Mouse (Mus musculus) cerebellum, adult 9-10 months (tissue): ENCODE measurements around the gene Hist1h2bf.
"Not testable (repeated sequence)": the region's sequence is repeated elsewhere in the genome, so short reads cannot be mapped to it uniquely, and the experiment has no call there.

Source experiments
- DNase-seq: peaks from one replicate; pipeline ENCODE4 v3.0.0; 2022

Gene Hist1h2bf

DNA sequence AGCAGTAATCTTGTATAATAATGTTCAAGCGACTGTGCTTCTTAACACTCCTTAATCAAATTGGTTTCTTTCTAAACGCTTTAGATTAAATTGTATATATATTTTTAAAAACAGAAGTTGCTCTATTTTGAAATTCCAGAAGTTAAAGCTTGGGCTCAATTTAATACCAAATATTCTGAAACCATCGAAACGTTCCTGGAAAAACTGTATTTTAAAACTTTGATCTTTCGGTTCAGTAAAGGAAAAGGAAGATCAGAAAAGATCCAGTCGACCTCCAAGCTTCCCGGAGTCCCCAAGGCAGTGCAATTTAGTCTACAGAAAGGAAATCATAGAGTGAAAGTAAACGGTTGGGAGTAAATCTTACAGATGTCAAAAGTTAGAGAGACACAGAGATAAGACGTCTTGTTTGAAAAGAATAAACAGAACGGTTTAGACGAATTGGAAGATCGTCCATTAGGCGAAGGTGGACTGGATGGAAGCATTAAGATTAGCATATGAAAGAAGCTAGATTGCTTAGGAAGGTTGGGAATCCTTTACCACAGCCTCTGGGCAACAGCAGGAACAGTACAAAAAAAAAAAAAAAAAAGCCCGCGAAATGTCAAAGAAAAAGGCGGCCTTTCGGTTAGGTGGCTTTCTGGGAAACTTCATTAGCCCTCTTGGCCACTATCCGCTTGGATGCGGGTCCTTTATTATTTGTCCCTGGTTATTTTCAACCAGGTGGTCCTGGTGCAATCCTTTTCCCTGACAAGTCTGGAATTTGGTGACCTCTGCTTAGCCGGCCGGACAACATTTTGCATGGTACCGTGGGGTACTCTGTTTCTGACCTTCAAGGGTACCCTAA lies 12.3 kb upstream of the Hist1h2bf start:
- no peak for DNase-seq

DNA sequence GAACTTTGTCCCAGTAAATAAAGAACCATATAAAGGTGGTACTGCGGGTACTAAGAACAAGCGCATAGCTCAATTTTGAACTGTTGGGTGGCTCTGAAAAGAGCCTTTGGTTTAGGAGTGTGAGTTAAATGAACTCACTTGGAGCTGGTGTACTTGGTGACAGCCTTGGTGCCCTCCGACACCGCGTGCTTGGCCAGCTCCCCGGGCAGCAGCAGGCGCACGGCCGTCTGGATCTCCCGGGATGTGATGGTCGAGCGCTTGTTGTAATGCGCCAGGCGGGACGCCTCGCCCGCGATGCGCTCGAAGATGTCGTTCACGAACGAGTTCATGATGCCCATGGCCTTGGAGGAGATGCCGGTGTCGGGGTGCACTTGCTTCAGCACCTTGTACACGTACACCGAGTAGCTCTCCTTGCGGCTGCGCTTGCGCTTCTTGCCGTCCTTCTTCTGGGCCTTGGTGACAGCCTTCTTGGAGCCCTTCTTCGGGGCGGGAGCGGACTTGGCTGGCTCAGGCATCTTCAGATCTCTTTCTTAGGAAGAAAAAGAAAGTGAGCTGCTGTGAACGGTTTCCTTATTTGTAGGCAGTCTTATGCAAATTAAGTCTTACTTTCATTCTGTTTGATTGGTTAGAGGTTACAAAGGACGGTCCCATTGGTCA lies 11.6 kb upstream of the Hist1h2bf start:
- peak; percentile 87 for DNase-seq

DNA sequence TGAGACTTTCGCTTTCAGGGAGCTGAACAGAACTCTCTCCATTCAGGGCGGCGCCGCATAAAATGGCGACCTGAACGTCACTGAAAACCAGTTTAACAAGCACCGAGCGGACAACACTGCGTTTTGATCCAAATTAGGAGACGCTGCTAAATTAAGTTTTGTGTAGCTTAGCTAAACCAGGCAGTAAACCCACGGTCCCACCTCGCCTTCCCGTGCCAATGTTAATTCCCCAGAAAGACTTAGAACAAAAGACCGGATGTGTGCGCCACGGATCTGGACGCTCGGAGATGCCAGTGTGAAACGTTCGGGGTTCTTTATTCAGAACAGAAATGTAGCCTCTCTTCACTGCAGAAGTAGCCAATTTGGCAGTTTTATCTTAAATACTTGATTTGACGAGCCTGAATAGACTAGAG lies 11.0 kb upstream of the Hist1h2bf start:
- no peak for DNase-seq

DNA sequence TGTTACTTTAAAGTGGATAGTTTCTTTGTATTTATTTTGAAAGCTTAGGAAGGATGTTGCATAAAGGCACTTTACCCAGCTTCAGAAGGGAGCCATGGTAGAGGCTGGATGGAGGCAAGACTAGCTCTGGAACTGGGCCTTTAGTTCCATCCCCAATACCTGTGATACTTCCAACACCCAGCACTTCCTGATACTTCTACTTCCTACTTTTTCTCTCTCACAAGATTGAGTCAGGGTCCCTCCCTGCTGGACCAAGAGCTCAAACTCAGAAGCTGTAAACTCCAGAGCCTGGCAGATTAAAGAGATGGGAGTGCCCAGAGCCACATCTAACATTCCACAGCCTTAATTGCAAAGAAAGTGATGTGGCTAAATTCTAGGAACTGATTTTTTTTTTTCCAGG lies 10.3 kb upstream of the Hist1h2bf start:
- peak; percentile 12 for DNase-seq

DNA sequence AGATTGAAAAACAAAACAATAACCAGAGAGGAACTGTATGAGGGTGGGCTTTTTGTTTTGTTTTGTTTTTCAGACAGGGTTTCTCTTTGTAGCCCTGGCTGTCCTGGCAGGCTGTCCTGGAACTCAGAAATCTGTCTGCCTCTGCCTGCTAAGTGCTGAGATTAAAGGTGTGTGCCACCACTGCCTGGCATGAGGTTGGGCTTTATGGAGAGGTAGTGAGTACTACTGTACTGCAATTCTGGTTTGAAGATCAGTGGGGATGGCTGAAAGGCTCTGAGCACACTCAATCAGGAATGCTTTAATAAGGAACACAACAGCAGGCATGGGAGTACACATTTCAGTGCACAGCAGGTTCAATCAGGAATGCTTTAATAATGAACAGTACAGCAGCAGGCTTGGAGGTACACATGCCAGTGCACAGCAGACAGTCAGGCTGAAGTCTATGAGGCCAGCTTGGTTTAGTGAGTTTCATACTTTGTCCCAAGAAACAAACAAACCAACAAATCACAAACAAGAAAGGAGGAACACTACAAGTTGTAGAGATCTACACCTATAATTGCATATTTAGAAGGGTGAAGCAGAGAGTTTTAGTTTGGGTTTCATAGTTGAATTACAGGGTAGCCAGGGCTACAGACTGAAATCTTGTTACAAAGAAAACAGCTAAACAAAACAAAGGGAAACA lies 9.5 kb upstream of the Hist1h2bf start:
- DNase-seq = peak; percentile 9

DNA sequence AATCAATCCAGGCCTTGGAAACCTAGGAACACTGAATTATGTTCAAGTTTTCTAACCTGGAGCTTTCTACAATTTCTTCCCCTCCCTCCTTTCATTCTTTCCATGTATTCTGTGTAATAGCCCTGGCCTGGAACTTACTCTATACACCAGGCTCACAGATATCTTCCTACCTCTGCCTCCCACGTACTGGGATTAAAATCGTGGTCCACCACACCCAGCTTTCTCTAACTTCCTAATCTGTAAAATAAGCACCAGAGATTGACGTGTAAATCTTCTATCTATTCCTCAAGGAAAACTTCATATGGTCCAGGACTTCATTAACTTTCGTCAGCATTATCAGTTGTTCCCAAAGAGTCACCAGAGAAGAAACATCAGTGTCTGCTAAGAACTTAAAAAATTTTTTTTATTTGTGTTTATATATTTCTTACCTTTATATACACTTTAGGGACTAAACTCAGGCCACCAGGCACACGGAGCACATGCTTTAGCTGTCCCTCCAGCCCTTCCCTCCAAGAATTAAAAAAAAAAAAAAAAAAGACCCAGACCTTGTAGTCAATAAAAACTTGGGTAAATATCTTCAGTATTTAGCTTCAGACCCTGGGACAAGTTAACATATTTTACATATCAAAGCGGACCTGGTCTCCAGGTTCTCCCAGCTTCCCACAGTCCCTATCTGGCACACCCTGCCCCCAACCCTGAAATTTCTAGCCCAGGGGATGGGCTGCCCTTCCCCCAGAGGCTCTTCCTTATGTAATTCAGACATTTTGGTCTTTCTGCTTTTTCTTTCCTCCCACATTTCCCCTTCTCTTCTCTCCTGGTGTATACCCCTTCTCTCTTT lies 8.4 kb upstream of the Hist1h2bf start:
- DNase-seq = peak; percentile 40

DNA sequence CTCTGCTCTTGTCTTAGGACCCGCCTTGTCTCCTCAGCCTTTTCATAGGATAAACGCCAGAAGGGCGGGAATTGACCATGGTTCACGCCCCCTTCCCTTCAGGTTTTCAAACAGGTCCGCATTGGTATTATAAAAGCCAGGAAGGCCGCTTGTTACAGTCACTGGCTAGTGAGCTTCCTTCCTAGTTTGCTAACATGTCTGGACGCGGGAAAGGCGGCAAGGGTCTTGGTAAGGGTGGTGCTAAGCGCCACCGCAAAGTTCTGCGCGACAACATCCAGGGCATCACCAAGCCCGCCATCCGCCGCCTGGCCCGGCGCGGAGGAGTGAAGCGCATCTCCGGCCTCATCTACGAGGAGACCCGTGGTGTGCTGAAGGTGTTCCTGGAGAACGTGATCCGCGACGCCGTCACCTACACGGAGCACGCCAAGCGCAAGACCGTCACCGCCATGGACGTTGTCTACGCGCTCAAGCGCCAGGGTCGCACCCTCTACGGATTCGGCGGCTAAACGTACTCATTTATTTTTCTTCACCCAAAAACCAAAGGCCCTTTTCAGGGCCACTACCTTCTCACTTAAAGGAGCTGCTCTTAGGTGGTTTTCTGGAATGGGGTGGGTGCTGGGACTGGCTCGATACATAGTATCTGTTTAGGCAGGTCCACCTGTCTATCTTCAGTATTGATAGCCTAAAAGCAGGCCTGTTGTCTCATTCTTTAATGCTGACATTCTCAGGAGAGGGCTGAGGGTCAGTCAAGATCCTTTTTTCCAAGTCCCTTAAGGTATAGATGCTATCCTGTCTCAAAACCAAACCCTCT lies 7.6 kb upstream of the Hist1h2bf start, which contains the start of gene Hist1h4d:
TSS of gene Hist1h4d (plus strand) at position 191 of the 811 bp plus-strand sequence.
- peak; percentile 99 for DNase-seq

DNA sequence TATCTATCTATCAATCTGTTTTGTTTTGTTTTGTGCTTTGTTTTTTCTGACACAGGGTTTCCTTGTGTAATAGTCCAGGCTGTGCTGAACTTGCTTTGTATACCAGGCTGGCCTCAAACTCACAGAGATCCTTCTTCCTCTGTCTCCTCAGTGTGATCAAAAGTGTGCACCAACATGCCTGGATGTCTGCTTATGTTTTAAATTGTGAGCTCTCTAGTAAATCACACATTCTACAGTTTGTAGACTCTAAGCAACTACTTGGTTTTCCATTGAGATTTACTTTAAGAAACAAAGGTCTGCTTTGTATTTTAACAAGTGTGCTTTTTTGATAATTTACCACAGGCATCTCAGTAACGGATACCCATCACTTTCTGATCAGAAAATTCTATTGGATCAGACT lies 3.8 kb upstream of the Hist1h2bf start:
- no peak for DNase-seq

DNA sequence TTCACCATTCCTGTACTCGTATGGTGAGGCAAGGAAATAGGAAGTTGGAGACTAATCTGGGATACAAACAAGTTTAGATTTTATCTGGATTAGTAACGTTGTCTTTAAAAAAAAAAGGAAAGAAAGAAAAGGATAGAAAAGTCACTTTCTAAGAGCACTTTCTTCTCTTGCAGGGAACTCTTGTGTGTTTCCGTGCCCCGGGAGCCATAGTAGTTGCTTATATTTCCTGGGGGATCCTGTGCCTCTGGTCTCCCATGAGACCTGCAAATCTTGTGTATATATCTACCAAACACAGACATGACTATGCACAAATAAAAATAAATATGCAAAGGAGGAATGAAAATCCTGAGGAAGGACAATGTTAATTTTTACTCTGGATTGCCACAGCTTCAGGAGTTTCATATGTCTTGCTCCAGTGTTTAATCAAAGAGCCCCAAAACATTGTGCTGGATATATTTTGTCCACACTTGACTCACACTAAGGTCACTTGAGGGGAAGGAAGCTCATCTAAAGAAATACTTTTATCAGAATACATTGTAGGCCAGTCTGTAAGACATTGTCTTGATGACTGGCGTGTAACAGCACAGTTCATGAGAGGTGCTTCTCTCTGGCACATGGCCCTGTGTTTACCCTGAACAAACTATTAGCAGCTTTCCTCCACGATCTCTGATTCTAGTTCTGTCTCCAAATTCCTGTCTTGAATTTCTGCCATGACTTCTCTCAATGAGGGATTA lies 3.1 kb upstream of the Hist1h2bf start:
- no peak for DNase-seq

DNA sequence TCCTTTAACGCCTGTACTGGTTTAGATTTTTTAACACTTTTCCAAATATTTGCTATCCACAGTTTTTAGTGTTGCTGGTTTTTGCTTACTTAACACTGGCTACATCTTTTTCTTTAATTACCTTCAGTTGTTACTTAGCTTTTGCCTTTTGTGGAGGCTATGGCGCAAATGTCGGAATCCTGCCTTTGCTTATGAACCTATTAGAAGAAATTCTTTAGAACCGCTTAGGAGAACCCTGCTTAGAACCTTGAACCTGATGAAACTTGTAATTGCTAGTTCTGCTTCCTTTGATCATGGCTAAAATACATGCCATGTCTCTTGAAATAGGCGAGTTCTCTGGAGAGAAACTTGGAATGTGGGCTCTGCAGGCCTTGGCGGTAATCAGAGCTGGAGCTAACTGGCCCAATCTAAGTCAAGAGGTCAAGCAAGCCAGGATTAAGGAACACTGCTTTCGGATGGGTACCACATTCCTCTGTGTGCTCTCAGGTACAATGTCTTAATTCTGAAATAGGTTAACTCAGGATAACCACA lies 2.4 kb upstream of the Hist1h2bf start:
- no peak for DNase-seq

DNA sequence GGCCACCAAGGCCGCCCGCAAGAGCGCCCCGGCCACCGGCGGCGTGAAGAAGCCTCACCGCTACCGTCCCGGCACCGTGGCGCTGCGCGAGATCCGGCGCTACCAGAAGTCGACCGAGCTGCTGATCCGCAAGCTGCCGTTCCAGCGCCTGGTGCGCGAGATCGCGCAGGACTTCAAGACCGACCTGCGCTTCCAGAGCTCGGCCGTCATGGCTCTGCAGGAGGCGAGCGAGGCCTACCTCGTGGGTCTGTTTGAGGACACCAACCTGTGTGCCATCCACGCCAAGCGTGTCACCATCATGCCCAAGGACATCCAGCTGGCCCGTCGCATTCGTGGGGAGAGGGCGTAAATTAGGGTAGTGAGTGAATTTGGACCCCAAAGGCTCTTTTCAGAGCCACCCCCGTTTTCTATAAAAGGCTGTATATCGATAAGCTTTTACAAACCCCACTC lies 1.9 kb upstream of the Hist1h2bf start:
- DNase-seq = not testable (repeated sequence)

DNA sequence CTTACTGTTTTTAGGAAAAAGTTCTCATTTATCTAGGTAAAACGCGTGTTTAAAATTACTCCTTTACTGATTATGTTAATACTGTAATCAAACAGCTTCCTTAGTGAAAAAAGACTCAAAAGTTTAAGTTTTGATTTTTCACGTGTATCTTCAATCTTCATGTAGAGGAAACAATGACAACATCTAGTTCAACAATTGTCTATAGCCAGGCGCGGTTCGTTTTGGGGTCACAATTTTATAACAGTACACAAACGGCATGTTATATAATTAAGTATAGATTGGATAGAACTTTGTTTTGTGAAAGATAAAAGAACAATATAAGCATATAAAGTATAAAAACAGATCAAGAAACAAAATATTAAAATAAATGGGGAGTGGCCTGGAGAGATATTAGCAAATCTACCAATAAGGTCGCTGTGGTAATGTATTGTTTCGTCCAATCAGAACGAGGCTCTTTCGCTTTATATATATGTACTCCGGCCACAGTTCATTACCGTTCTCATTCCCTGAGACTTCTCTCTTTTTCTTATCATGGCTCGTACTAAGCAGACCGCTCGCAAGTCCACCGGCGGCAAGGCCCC lies 1.4 kb upstream of the Hist1h2bf start, which contains the start of gene Hist1h3d:
TSS of gene Hist1h3d (plus strand) at position 493 of the 581 bp plus-strand sequence.
- DNase-seq = peak; percentile 53

DNA sequence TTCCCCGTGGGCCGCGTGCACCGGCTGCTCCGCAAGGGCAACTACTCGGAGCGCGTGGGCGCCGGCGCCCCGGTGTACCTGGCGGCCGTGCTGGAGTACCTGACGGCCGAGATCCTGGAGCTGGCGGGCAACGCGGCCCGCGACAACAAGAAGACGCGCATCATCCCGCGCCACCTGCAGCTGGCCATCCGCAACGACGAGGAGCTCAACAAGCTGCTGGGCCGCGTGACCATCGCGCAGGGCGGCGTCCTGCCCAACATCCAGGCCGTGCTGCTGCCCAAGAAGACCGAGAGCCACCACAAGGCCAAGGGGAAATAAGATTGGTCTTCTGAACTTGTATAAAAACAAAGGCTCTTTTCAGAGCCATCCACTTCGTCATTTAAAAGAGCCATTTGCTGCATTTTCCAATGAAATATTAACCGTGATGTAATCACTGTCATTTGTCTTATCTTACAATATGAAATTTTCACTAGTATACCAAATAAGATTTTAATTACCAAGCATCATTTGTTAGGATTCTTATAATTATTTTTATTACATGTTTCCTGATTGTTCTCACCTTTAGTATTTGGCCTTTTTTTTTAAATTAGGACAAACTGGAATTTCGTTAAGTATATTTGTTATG lies 662 bp upstream of the Hist1h2bf start:
- DNase-seq = not testable (repeated sequence)

DNA sequence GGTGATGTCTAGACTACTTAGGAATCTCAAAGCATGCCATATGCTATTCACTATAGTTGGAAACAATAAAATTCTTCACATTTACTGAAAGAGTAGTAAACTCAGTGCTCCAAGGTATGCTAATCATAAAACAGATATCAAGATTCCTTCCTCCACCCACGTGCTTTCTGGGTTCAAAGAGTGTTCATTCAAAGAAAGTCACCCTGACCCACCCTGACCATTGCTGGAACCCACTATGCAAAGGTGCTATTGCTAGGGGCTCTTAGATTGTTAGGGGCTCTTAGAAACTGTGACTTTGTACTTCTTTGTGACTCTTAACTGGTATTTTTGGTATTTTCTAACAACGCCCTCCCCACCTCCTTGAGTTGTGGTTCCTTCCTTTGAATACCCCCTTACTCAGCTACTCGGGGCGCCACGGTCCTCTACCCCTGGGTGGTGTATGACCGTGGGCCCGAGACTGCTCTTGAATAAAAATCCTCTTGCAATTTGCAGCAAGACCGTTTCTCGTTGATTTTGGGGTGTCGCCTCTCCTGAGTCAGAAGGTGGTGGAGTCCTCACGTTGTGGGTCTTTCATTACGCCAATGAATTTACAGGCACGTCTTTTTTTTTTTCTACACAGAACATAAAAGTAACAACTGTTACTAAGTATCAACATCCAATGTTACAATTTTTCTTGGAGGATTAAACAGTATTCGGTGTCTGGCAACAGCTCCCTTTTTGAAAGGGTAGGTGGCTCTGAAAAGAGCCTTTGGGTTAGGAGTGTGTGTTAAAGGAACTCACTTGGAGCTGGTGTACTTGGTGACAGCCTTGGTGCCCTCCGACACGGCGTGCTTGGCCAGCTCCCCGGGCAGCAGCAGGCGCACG lies 730 bp downstream of the Hist1h2bf start:
- not testable (repeated sequence) for DNase-seq

DNA sequence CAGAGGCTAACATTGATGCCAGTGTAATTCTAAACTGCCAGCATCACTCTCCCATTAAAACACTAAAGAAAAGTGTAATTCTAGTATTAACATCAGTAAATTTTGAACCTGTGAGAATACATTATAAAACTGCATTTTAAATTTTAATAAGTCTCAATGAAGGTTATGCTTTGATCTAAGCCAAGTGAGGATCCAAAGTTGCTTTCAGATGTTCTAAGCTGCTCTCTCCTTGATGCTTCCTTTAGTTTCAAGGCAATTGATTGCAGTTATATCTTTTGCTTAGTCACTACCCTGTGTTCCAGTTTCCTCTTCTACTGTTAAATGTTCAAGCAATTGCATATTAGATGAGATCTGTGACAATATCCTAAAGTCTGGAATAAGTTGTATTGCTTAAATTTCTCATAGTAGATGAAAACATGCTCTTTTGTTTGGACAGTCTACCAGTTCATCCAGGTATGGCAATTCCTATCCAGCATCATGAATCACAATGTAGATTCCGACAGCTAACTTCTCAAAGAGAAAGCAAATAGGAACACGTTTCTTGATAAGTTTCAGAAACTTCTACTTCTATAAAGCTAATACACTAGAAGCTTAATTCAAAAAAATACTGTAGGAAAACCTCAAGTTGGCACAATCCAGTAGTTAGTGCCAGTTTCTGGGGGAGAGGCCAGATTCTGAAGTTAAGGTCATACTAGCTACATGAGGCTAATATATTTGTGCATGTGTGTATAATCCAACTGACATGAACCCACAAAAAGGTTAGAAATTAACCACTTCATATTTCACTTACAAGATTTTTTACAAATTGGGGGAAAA lies 1.6 kb downstream of the Hist1h2bf start:
- DNase-seq = no peak

DNA sequence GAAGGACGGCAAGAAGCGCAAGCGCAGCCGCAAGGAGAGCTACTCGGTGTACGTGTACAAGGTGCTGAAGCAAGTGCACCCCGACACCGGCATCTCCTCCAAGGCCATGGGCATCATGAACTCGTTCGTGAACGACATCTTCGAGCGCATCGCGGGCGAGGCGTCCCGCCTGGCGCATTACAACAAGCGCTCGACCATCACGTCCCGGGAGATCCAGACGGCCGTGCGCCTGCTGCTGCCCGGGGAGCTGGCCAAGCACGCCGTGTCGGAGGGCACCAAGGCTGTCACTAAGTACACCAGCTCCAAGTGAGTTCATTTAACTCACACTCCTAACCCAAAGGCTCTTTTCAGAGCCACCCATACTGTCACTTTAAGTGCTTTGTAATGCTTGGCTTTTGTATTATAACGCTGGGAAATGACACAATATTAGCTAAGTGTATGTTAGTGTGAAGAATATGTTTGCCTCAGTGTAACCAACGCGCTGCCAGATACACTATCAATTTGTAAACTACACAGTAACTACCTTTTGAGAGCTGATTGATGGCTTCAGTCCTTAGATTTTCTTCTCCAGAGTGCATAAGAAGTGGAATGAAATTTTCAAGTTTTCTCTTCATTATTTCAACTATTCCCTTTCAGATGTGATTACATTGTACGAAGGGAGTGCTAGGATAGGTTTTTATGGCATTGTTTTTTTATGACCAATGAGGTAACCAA lies 2.3 kb downstream of the Hist1h2bf start:
- DNase-seq = not testable (repeated sequence)

DNA sequence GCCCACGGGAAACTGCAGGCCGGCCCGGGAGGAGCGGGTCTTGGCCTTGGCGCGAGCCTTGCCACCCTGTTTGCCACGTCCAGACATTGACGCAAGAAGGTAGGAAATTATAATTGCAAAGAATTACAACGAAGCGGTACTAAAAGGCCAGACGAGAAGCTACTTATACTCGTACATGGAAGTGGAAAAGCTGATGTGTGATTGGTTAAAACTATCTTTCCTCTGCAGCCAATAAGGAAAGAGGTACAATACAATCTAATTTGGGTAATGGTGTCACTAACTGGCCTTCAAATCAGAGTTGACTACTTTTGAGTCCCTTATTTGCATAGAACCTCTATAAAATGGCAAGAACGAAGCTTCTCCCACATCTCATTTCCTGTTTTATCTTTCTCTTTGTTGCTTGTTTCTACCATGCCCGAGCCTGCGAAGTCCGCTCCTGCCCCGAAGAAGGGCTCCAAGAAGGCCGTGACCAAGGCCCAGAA lies 2.9 kb downstream of the Hist1h2bf start, which contains the start of the genes Hist1h2ae and Hist1h2bg:
TSS of gene Hist1h2ae (minus strand) at position 199 of the 482 bp plus-strand sequence.
TSS of gene Hist1h2bg (plus strand) at position 375 of the 482 bp plus-strand sequence.
- DNase-seq = peak; percentile 87
